Mouse (Mus musculus): Measurements from ENCODE around the gene Snx27.

The Snx27 gene

GRCm38 (mm10) chr3:94582456-94582891 is at the start of gene Snx27:
Snx27 (minus strand) TSS chr3:94582716.
- DNase-seq = peak; percentile 95

GRCm38 (mm10) chr3:94629876-94630275 is 47.4 kb upstream of the Snx27 start:
- no peak for DNase-seq

GRCm38 (mm10) chr3:94628712-94629111 is 46.2 kb upstream of the Snx27 start:
- DNase-seq = no peak

- no peak for DNase-seq
Measured at GRCm38 (mm10) chr3:94624281-94624680, 41.8 kb upstream of the Snx27 start.

GRCm38 (mm10) chr3:94622550-94622949 is 40.0 kb upstream of the Snx27 start:
- DNase-seq = no peak

- DNase-seq = no peak
Measured at GRCm38 (mm10) chr3:94621740-94622507, 39.4 kb upstream of the Snx27 start.

- DNase-seq = peak; percentile 47
Measured at GRCm38 (mm10) chr3:94616717-94617116, 34.2 kb upstream of the Snx27 start.

GRCm38 (mm10) chr3:94613258-94613878 is 30.9 kb upstream of the Snx27 start:
- DNase-seq = no peak

GRCm38 (mm10) chr3:94612274-94612673 is 29.8 kb upstream of the Snx27 start:
- no peak for DNase-seq

GRCm38 (mm10) chr3:94611834-94612233 is 29.3 kb upstream of the Snx27 start:
- DNase-seq = no peak

GRCm38 (mm10) chr3:94611343-94611742 is 28.8 kb upstream of the Snx27 start:
- DNase-seq = no peak

- DNase-seq = peak; percentile 34
Measured at GRCm38 (mm10) chr3:94610581-94610980, 28.1 kb upstream of the Snx27 start.

GRCm38 (mm10) chr3:94609621-94610020 is 27.1 kb upstream of the Snx27 start:
- no peak for DNase-seq

GRCm38 (mm10) chr3:94601959-94602358 is 19.4 kb upstream of the Snx27 start:
- DNase-seq = peak; percentile 77

- no peak for DNase-seq
Measured at GRCm38 (mm10) chr3:94597224-94597779, 14.8 kb upstream of the Snx27 start.

GRCm38 (mm10) chr3:94595871-94596287 is 13.4 kb upstream of the Snx27 start:
- no peak for DNase-seq

GRCm38 (mm10) chr3:94591066-94591465 is 8.6 kb upstream of the Snx27 start:
- no peak for DNase-seq

GRCm38 (mm10) chr3:94587962-94588361 is 5.4 kb upstream of the Snx27 start:
- DNase-seq = no peak

- DNase-seq = no peak
Measured at GRCm38 (mm10) chr3:94582944-94583343, 428 bp upstream of the Snx27 start.

- DNase-seq = no peak
Measured at GRCm38 (mm10) chr3:94581793-94582455, 592 bp downstream of the Snx27 start.

GRCm38 (mm10) chr3:94581138-94581780 is 1.3 kb downstream of the Snx27 start:
- DNase-seq = peak; percentile 12

- DNase-seq = no peak
Measured at GRCm38 (mm10) chr3:94574506-94574905, 8.0 kb downstream of the Snx27 start.

GRCm38 (mm10) chr3:94567242-94567641 is 15.3 kb downstream of the Snx27 start:
- DNase-seq = no peak

All from kidney, postnatal 10 days (tissue).